Mouse (Mus musculus) macrophage (primary cell): Measurements from ENCODE around the gene L1td1. TPM values are rescaled to one million over a fixed set of nuclear protein-coding genes. Genes with fewer than 3 reads are reported as not detected.
"Not testable (repeated sequence)": the region's sequence is repeated elsewhere in the genome, so short reads cannot be mapped to it uniquely, and the experiment has no call there.

Source experiments
- H3K27ac ChIP-seq: fragments of 350-480 bp; formaldehyde crosslinking; 2 replicates; pipeline ENCODE4 v1.9.0; 2021
- H3K36me3 ChIP-seq: fragments of 350-480 bp; formaldehyde crosslinking; 2 replicates; pipeline ENCODE4 v1.9.0; 2021; ENCODE audit errors: inconsistent target
- H3K4me3 ChIP-seq: fragments of 350-480 bp; formaldehyde crosslinking; 2 replicates; pipeline ENCODE4 v1.9.0; 2021; ENCODE audit errors: inconsistent target
- H3K79me2 ChIP-seq: fragments of 350-480 bp; formaldehyde crosslinking; 2 replicates; pipeline ENCODE4 v1.9.0; 2021; ENCODE audit errors: inconsistent target
- WGBS: methylation state at CpG from one replicate; pipeline ENCODE4 v1.1.7; 2026; ENCODE audit warnings: inconsistent platforms; ENCODE audit not compliant: missing documents; 5-methylcytosine and 5-hydroxymethylcytosine counted together
- polyA plus RNA-seq: library from polyadenylated mRNA; stranded (reverse); fragments of 250-400 nt; gene quantifications from 3 replicates; pipeline ENCODE4 v1.2.4, GENCODE M21; 2018; ENCODE audit warnings: inconsistent platforms

L1td1 gene
- polyA plus RNA-seq, 1 experiment from 2014 or later, result not detected

DNA sequence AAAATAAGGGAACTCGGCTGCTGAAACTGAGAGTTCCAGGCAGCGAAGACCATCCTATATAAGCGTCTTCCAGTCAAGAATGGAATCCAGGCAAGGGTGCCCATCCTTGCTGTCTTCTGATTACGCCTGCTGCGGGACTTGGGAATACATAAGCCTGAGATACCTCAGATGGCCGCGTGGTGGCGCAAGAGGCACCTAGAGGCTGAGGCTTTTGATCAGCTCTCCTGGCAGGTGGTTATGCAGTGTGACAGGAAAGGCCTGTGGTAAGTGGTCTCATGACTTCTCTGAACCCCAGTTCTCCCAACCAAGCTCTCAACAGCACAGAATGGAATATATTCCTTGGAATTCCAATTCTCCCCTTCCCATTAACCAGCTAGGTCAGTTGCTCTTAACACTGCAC lies 4.1 kb upstream of the L1td1 start:
- Histone ChIP-seq H3K4me3 (no peak overlapping the region), H3K27ac (no peak overlapping the region)
- WGBS, result 18% methylated on average over 8 of the region's 8 CpGs

DNA sequence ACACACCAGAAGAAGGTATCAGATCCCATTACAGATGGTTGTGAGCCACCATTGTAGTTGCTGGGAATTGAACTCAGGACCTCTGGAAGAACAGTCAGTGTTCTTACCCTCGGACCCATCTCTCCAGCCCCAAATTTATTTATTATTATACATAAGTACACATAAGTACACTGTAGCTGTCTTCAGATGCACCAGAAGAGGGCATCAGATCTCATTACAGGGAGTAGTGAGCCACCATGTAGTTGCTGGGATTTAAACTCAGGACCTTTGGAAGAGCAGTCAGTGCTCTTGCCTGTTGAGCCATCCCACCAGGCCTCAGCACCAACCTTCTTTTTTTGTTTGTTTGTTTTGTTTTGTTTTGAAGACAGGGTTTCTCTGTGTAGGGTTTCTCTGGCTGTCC lies 1.9 kb upstream of the L1td1 start:
- not testable (repeated sequence) for H3K36me3 ChIP-seq, H3K4me3 ChIP-seq, H3K79me2 ChIP-seq, H3K27ac ChIP-seq
- WGBS, result 89% methylated on average over 1 of the region's 1 CpGs

More for the DNA sequence above, 4.1 kb upstream of the L1td1 start:
- no peaks in the 10 kb centered on the region for H3K79me2 ChIP-seq
- no peaks in the 10 kb centered on the region for H3K36me3 ChIP-seq

DNA sequence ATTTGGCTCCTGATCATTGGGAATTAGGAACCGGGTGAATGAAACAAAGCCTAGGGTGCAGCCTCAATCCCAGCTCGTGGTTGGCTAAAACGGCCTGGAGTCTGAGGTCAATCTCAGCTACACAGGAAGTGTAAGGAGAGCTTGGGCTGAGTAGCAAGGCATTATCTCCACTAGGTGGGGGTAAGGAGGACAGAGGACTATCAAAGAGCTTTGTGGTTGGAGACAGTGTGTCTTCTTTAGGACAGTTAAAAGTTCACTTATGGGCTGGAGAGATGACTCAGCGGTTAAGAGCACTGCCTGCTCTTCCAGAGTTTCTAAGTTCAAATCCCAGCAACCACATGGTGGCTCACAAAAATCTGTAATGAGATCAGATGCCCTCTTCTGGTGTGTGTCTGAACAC lies 1.1 kb upstream of the L1td1 start:
- 45% methylated on average over 4 of the region's 4 CpGs for WGBS
- Histone ChIP-seq H3K79me2 (no peaks in the 10 kb centered on the region), H3K36me3 (no peaks in the 10 kb centered on the region), H3K27ac (no peak overlapping the region), H3K4me3 (no peak overlapping the region)

DNA sequence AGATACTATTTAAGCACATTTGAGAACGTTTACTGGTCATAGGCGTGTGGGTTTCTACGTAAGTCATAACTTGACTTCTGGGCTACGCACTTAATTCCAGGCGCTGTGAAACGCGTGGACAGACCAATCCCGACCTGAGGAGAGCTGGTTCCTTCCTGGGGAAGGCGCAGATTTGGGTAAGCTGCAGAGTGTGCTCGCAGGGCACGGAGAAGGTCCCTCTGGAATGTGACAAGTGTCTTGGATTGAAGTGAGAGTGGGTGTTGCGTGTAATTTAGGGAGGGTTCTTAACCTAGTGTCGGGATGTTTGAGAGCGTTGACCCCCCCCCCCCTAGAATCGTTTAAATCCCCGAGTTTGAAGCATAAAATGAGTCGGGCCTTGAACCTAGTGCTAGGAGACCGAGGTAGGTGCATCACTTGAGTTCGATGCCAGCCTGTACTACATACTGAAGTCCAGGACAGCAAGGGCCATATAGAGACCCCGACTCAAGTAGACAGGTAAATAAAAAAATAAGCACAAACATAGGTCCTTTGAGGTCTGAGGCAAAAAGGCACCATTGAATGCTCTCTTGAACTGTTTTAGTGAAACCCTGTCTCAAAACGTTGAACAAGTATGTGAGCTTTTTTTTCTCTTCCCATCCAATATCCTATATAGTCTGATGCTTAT lies 893 bp downstream of the L1td1 start:
- H3K27ac ChIP-seq, result no peak overlapping the region
- H3K36me3 ChIP-seq, result no peaks in the 10 kb centered on the region
- H3K79me2 ChIP-seq, result no peaks in the 10 kb centered on the region
- 4% methylated on average over 20 of the region's 21 CpGs for WGBS
- H3K4me3 ChIP-seq, result no peak overlapping the region

DNA sequence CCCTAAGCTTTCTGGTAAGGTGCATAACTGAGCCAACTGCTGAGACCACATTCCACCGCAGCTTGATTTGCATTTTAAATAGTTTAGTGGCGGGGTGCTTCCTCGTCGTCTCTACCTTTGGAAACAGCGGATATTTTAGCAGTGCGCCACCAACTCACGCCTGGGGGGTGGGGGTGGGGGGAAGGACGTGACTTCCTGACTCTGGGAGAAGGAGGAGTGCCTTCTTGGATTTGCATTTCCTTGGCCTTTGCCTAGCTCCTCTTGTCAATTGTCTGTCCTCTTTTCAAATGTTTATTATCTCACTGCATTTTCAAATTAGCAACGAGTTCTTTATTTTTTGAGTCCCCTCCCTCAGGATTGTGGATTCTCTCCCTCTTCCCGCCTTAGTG lies 1.4 kb downstream of the L1td1 start:
- Histone ChIP-seq H3K36me3 (no peaks in the 10 kb centered on the region), H3K27ac (no peak overlapping the region), H3K4me3 (no peak overlapping the region), H3K79me2 (no peaks in the 10 kb centered on the region)
- 7% methylated on average over 10 of the region's 10 CpGs for WGBS

DNA sequence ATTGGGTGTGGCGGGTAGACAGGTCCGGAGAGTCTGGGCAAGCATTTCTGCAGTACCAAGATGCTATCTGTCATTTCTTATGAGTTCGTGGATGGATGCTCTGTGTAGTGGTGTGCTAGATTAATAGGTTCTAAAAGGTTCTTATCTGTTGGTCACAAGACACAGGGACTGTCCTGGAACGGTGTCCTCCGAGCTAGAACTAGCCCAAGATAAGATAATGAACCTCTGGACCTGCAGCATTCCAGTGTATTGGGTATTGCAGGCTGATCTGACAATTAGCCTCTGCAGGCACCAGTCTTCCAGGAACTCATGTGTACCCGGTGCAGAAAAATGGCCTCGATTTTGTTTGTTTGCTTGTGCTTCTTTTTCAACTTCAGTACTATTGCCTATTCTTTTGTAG lies 2.2 kb downstream of the L1td1 start:
- Histone ChIP-seq H3K4me3 (no peak overlapping the region), H3K36me3 (no peaks in the 10 kb centered on the region), H3K27ac (no peak overlapping the region), H3K79me2 (no peaks in the 10 kb centered on the region)
- WGBS, result 68% methylated on average over 7 of the region's 7 CpGs

DNA sequence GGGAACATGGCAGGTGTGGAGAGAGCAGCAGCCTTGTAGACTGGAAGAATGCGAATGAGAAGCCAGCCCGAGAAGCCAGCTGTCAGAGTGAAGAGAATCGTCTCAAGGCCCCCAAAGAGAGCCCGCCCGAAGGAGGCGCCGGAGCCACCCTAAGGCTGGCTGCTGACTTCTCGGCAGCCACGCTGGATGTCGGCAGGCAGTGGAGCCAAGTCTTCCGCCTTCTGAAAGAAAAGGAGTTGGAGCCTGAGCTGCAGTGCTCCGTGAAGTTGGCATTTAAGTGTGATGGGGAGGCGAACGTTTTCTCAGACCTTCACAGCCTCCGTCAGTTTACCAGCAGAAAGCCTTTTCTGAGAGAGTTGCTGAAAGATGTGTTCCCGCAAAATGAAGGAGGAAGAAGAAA lies 7.1 kb downstream of the L1td1 start:
- H3K4me3 ChIP-seq, result no peak overlapping the region
- 92% methylated on average over 14 of the region's 16 CpGs for WGBS
- no peaks in the 10 kb centered on the region for H3K36me3 ChIP-seq
- H3K27ac ChIP-seq, result no peak overlapping the region
- no peaks in the 10 kb centered on the region for H3K79me2 ChIP-seq

DNA sequence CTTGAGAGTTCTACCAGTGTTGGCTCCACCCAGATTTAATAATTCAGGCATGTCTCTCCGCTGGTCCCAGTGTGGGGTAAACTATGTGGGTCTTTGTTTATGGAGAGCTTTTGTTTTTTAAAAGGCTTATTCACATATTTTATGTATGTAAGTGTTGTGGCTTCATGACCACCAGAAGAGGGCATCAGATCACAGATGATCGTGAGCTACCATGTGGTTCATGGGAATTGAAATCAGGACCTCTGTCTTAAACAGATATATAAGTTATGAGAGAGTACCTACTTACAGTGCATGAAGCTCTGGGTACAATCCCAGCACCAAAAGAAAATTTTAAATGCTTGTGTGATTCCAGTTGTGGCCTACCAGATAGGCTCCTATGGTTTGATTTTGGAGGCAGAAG lies 13.2 kb downstream of the L1td1 start:
- no peak overlapping the region for H3K27ac ChIP-seq
- H3K4me3 ChIP-seq, result no peak overlapping the region
- 32% methylated on average over 2 of the region's 2 CpGs for WGBS
- H3K79me2 ChIP-seq, result no peaks in the 10 kb centered on the region
- no peaks in the 10 kb centered on the region for H3K36me3 ChIP-seq

DNA sequence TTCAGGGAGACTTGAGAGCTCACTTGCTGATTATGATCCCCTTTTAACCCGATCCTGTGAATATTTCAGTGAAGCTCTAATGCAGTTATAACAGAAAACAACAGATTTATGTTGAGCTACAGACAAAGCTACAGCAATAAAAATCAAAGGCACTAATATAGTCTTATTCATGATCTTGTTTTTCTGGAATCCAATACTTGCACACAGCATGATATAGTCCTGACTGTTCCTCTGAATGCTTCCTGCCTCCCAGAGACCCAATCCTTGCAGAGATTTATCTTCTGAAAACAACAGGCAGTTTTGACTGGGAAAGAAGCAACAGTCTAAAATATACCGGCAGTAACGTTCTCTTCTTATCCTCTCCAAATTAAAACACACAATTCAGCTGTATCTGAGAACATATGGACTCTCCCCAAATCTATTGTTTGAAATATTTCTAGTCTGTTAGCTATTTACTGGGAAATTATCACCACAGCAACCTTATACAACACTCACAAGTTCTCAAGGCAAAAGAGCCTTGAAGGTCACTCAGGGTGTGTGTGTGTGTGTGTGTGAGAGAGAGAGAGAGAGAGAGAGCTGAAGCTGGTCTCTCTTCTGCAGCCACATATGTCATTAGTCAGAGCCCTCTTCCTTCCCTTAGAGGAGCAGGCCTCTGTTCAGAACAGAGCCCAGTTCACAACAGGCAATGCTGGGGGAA lies 16.8 kb downstream of the L1td1 start:
- no peaks in the 10 kb centered on the region for H3K36me3 ChIP-seq
- no peak overlapping the region for H3K27ac ChIP-seq
- H3K4me3 ChIP-seq, result no peak overlapping the region
- 89% methylated on average over 3 of the region's 3 CpGs for WGBS
- H3K79me2 ChIP-seq, result no peaks in the 10 kb centered on the region

DNA sequence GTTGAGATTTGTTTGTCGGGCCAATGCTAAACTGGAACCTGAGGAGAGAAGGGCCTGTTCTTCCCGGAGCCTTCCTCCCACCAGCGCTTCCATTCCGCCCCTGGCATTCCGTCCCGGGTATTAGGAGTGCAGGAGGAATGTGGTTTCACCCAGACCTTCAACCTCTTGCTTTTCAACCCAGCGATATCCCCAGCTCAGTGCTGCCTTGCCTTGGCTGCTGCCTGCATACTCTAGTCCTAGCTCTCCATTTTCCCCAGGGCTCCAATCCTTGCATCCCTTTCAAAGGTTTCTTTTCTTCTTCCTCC lies 17.3 kb downstream of the L1td1 start:
- Histone ChIP-seq H3K79me2 (no peaks in the 10 kb centered on the region), H3K27ac (no peak overlapping the region), H3K36me3 (no peaks in the 10 kb centered on the region), H3K4me3 (no peak overlapping the region)
- 55% methylated on average over 7 of the region's 7 CpGs for WGBS

DNA sequence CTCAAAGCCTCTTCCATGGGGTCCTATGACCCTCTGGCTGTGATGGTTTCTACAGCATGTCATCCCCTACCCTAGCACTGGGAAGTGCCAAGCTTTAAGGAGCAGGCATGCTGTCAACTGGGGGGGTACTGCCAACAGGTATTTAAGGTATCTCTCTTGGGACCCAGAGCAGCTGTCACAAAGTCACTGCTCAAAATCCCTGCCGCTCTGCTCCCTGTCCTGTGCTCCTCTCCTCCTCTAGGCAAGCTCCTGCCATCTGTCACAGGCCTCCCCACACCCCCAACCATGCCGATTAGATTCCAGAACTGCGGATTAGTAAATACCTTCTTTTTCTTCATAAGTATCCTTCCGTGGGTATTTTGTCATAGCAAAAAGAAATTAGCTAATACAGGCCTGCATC lies 27.9 kb downstream of the L1td1 start:
- H3K27ac ChIP-seq, result no peak overlapping the region
- H3K79me2 ChIP-seq, result no peaks in the 10 kb centered on the region
- H3K36me3 ChIP-seq, result no peaks in the 10 kb centered on the region
- 90% methylated on average over 4 of the region's 4 CpGs for WGBS
- no peak overlapping the region for H3K4me3 ChIP-seq

DNA sequence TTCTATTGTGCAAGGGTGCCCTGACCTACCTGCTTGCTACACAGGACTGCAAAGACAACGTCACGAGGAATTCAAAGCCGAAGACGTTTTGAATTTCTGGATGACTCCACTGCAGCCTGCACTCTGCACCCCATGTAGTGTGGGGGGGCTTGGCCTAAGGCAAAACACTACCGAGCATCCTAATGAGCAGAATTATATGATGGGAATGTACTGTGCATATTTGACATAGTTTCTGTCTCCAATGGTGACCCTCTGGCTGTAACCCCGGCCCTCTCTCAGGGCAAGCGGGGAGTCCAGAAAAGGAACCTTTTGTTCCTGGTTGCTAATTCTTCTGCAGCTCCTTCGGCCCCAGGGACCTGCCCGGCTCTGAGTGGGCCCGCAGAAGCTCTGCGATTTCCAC lies 29.6 kb downstream of the L1td1 start:
- Histone ChIP-seq H3K27ac (no peak overlapping the region), H3K79me2 (no peaks in the 10 kb centered on the region), H3K4me3 (no peak overlapping the region), H3K36me3 (no peaks in the 10 kb centered on the region)
- WGBS, result 88% methylated on average over 11 of the region's 11 CpGs

DNA sequence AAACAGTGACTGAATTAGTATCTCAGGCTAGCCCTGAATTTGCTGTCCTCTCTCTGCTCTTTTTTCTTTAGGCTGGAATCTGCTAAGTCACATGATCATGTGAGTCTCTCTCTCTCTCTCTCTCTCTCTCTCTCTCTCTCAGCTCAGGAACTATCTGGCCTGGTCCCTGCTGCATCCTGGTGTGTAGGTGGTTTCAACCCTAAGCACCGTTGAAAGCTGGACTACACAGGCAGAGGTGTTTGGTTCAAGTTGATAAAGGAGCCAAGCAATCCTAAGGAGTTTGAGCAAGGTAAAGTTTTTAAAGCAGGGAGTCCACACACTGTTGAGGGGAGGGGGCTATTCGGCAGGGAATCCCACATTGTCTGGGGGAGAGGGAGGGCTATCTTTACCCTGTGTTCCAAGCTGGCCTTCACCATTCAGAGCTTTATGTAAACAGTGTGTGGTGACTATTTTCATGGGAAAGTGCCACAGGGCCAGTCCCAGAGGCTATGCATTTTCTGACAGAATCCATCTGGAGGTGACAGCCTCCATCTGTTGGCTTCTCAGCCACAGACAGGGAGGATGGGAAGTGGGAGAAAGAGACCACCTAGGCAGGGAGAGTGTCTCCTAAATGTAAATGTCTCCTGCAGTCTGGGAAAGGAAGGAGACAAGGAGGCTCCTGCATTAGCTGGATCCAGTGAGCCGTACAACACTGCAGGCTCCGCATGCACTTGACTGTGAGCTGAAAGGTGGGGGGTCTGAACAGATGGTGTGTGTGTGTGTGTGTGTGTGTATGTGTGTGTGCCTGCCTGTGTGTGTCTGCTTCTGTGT lies 31.7 kb downstream of the L1td1 start:
- Histone ChIP-seq H3K36me3 (no peaks in the 10 kb centered on the region), H3K79me2 (no peaks in the 10 kb centered on the region), H3K4me3 (no peak overlapping the region), H3K27ac (no peak overlapping the region)
- WGBS, result 88% methylated on average over 4 of the region's 4 CpGs

DNA sequence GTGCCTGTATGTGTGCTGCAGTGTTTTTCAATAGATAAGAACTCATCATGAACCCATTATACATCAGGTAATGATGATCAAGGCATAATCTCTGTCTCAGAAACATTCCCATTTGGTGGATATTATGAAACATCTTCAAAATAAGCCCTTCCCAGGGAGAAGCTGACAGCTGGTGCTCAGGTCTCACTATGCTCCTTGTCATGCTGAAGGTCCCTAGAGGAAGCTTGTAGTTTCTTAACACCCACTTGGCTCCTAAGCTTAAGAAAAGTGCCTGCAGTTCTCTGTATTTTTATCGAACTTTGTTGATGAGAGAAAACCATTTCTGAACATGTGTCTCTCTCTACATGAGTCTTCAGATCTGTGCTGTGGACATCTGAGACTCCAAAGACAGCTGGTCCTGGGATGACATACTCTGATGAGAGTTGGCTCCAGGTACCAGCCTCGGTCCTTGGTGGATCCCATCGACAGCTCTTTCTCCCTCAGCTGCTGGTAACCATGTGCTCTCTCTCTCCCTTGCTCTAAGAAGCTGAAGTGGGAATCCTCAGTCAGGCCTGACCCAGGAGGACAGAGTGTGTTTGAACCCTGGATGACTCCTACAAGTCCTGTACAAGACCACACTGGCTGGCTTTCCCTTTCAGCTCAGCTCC lies 32.5 kb downstream of the L1td1 start:
- Histone ChIP-seq H3K27ac (no peak overlapping the region), H3K4me3 (no peak overlapping the region), H3K79me2 (no peaks in the 10 kb centered on the region), H3K36me3 (no peaks in the 10 kb centered on the region)
- WGBS, result 92% methylated on average over 3 of the region's 3 CpGs
